Mouse (Mus musculus) leukemia stem cell, adult 10-12 weeks (primary cell): ENCODE results near the gene Gm7954. TPM values are rescaled to one million over a fixed set of nuclear protein-coding genes. Genes with fewer than 3 reads are reported as not detected.

Experiments
- polyA plus RNA-seq: library from polyadenylated mRNA; stranded (reverse); fragments of >175 nt; gene quantifications from 2 replicates; pipeline ENCODE4 v1.2.3, GENCODE M21; 2012; ENCODE audit warnings: low replicate concordance

The Gm7954 gene
- polyA plus RNA-seq, result not detected in 2 replicates

DNA sequence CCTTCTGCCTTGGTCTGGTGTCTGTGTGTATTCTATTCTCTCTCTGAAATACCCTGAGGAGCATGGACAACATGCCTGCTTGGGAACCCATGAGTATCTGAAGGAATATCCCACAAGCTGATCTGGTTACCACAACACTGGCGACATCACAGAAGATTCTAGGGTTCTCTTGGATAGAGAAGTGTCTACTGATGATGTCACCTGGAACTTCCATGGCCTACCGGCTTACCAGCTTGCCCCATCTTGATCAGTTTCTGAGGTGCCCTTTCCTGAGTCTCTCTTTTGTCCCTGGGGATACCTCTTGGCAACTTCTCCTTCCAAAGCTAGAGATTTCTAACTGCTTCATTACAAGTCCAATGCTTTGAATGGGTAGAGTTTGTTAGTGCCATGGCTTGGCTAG, at the start of gene Gm7954:
Gm7954 (minus strand) TSS at position 101 of the 400 bp plus-strand sequence.

DNA sequence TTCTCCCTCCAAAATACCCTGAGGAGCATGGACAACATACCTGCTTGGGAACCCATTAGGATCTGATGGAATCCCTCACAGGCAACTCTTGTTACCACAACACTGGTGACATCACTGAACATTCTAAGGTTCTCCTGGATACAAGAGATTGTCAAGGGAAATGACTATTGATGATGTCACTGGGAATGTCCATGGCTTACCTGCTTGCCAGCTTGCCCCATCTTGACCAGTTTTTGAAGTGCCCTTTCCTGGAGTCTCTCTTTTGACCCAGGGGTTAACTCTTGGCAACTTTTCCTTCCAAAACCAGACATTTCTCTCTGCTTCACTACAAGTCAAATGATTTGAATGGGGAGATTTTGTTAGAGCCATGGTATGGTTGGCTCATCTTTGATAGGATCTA, 36.1 kb upstream of the Gm7954 start, which contains the start of gene Gm3486:
Gm3486 (minus strand) TSS at position 101 of the 400 bp plus-strand sequence.

DNA sequence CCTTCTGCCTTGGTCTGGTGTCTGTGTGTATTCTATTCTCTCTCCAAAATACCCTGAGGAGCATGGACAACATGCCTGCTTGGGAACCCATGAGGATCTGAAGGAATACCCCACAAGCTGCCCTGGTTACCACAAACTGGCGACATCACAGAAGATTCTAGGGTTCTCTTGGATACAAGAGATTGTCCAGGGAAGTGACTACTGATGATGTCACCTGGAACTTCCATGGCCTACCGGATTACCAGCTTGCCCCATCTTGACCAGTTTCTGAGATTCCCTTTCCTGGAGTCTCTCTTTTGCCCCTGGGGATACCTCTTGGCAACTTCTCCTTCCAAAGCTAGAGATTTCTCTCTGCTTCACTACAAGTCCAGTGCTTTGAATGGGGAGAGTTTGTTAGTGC, 45.1 kb downstream of the Gm7954 start, which contains the start of gene Gm6482:
Gm6482 (minus strand) TSS at position 101 of the 400 bp plus-strand sequence.

Other genes with a start within 250 kb of the Gm7954 start
- gene Gm2832, start 174.7 kb downstream of the Gm7954 start, polyA plus RNA-seq, result not detected in 2 replicates
- gene Gm5798, start 104.9 kb downstream of the Gm7954 start, polyA plus RNA-seq, result not detected in 2 replicates
- not detected in 2 replicates for gene Gm7945, start 67.1 kb downstream of the Gm7954 start, polyA plus RNA-seq
- gene Gm6482, start 45.2 kb downstream of the Gm7954 start, polyA plus RNA-seq, result not detected in 2 replicates
- not detected in 2 replicates for gene Gm3486, start 36.0 kb upstream of the Gm7954 start, polyA plus RNA-seq
- gene Gm7970, start 102.1 kb upstream of the Gm7954 start, polyA plus RNA-seq, result not detected in 2 replicates
- gene 1700049E17Rik2, start 119.7 kb upstream of the Gm7954 start, polyA plus RNA-seq, result not detected in 2 replicates
- gene Gm3072, start 171.1 kb upstream of the Gm7954 start, polyA plus RNA-seq, result not detected in 2 replicates
- not detected in 2 replicates for gene Gm3676, start 193.0 kb upstream of the Gm7954 start, polyA plus RNA-seq
- not detected in 2 replicates for gene Gm8068, start 248.4 kb upstream of the Gm7954 start, polyA plus RNA-seq